Mouse (Mus musculus) liver (tissue): ENCODE data around the gene Sart1.
"Not testable (repeated sequence)": the region's sequence is repeated elsewhere in the genome, so short reads cannot be mapped to it uniquely, and the experiment has no call there.

Source experiments
- DNase-seq: peaks from one replicate; pipeline ENCODE4 v3.0.0-alpha.2; 2020; ENCODE audit warnings: mixed read lengths

The Sart1 gene

DNA sequence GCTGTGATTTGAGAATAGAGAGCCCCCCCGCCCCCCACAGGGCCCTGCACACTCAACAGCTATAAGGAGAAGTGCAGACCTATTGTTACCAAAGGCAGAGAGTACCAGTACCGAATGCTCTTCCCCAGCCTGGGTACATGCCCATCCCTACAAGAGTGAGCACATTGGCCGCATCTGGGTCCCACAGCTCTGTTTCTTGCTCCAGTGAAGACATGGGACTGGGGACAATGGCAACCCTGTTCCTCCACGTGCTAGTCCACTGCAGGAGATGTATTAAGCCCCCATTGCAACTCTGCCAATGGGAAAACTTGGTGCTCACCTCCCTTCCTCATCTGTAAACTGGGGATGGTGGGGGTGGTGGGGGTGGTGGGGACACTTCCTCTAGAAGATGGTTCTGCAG is 25.3 kb upstream of the Sart1 start:
- DNase-seq: no peak

DNA sequence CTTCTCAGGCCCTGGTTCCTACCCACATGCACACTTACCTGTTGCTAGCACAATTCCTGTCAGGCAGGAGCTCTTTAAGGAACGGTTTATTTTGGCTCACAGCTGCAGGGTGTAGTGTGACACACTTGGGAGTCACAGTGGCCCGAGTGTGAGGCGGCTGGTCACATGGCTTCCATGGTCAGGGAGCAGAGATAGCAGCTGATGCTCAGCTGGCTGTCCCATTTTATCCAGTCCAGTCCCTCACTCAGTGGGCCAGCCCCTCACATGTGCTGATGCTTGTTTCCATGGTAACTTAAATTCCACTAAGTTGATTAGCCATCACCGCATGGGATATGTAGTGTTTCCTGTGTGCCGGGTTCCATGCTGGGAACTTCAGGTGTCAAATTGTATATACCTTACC is 23.5 kb upstream of the Sart1 start:
- DNase-seq: no peak

DNA sequence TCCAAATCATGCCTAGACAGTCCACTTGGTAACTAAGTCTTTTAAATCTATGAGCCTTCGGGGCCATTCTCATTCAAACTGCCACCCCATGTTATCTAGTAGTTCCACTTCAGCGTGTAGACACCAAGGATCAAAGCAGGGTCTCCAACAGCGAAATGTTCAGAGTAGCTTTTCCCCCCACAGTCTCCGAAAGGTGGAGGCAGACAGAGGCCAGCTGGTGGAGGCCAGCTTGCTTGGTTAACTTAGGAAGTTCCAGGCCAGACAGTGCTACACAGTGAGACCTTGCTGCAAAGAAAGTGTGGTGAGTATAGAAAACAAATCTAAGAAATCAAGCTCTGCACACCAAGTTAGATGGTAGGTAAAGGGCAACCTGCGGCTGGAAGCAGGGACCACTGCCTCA is 22.1 kb upstream of the Sart1 start:
- DNase-seq: no peak

DNA sequence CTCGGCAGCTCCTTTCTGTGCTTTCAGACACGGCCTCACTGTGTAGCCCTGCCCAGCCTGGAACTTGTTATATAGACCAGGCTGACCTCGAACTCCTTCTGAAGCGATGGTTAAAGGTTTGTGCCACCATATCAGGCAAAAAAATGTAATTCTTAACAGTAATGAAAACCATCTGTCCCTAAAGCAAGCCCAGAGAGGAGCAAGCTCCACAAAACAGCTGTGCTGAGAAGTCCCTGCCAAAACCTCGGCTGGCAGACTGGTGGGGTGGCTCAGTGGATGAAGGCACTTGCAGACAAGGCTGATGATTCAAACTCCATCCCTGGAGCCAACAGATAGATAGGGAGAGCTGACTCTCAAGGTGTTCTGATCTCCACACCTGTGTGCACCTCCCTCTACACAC is 20.6 kb upstream of the Sart1 start:
- no peak for DNase-seq

DNA sequence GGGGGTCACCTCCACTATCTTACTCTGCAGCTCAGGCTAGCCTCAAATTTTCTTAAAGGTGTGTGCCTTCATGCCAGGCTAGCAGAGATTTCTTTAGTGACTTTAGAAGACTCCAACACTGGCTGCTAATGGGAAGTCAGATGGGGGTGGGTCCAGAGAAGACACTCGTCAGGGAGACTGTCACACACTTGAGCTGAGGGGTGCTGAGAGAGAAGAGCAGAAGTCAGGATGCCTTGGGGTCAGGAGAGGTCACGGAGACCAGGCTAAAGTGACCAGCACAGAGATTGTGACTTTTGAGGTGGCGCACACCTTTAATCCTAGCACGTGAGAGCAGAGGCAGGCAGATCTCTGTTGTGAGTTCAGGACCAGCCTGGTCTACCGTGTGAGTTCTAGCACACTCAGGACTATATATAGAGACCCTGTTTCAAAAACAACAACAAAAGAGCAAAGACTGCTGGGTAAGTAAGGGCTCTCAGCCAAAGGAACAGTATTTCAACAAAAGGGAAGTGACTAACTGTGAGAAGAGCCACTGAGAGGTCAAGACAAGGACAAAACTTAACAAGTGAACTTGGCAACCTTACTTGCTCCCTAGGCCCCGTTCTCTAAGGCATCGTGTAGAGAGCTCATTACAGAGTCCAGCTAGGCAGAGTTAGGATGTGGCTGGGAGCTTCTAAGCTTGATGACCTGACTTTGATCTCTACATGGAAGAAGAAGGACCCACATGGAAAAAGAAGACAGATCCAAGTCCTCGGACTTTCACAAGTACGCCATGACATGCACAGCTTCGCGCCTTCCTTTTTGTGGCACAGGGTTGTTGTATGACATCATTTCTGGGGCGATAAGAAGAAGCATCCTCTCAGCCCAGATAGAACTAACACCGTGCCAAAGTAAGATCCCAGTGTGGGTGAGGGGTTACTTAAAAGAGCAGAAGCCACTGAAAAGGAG is 19.8 kb upstream of the Sart1 start:
- no peak for DNase-seq

DNA sequence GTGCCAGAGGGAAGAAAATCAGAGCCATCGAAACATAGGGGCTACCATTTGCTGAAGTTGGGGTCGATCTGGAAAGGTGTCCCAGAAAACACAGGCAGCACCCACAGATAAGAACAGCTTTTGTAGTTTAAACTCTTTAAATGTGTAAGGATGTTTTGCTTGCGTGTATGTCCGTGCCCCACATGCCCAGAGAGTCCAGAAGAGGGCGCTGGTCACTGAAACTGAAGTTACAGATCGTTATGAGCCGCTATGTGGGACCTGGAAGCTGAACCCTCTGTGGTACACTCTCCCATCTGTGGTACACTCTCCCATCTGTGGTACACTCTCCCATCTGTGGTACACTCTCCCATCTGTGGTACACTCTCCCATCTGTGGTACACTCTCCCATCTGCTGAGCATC is 18.6 kb upstream of the Sart1 start:
- DNase-seq: peak; percentile 88

DNA sequence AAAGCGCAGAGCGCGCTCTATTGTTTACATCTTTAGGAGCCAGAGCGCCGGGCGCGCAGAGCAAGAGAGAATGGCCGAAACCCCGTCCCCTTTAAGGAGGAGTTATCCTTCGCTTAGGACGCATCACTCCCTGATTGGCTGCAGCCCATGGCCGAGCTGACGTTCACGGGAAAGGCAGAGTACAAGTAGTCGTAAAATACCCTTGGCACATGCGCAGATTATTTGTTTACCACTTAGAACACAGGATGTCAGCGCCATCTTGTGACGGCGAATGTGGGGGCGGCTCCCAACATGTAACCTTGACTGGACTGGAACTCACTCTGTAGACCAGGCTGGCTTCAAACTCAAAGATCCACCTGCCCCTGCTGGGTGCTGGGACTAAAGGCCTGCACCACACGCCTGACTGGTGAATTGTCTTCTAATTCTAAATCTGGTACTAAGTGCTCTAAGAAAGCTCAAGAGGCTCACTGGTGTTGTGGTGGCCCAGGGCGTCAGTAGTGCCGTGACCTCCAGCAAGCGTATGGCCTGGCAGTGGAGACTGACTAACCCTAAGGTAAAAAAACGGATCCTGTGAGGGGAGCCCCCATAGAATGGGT is 18.1 kb upstream of the Sart1 start:
- peak; percentile 66 for DNase-seq

DNA sequence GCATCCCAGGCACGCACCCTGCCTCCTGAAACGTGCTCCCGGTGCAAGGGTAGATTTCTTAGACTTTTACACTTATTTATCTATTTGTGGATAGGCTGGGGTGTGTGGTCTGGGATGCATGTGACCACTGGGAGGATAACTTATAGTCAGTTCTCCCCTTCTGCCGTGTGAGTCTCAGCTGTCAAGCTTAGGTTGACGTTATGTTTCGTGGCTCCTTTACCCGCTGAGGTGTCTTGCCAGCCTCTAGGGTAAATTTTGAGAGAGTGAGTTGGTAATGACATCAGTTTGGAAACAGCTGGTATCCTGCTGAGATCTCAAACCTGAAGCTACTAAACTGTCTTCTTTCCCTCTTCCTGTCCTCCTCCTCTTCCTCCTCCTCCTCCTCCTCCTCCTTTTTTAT is 17.4 kb upstream of the Sart1 start:
- DNase-seq: no peak

DNA sequence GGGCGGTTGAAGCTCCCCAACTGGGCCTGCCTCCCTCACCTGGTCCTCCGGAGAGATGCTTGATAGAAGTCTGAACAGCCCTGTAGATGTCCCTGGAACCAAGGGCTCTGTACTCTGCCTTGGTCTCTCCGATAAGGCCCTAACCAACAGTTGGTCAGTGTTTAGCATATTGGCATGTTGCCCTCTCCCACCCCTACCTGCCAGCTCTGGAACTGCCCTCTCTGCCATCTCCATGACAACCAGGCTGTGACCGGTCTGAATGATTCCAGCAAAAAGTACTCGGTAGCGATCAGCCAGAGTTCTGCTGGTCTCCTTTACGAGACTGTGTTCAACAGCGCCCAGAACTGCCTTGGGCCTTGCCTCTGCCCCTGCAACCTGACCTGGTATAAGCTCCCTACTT is 13.8 kb upstream of the Sart1 start, which contains the start of gene Tsga10ip:
TSS of gene Tsga10ip (minus strand) at position 234 of the 400 bp plus-strand sequence.
- DNase-seq: no peak

DNA sequence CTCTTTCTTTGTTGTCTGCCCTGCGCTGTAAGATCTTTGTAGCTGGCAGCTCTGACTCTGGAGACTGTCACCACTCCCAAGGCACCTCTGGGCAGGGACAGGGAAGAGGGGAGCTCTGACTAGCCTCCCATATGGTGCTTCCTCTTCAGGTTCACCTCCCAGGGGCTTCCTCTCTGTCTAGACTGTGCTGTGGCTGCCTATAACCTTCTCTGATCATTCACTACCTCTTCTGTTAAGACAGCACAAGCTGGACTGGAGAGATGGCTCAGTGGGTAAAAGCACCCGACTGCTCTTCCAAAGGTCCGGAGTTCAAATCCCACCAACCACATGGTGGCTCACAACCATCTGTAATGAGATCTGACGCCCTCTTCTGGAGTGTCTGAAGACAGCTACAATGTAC is 12.6 kb upstream of the Sart1 start:
- not testable (repeated sequence) for DNase-seq

DNA sequence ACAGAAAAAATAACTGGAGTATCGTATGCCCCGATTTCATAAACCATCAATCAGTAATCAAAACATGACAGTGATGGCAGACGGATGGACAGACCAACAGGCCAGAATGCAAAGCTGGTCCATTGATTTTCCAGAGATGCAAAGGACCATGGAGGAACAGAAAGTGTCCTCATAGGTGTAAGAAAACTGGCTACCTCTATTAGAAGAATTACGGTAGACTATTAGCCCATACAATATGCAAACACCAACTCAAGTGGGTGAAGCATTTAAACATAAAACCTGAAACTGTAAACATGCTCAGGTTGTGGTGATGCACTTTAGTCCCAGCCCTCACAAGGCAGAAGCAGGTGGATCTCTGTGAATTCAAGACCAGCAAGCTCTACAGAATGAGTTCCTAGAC is 6.9 kb upstream of the Sart1 start:
- DNase-seq: no peak

DNA sequence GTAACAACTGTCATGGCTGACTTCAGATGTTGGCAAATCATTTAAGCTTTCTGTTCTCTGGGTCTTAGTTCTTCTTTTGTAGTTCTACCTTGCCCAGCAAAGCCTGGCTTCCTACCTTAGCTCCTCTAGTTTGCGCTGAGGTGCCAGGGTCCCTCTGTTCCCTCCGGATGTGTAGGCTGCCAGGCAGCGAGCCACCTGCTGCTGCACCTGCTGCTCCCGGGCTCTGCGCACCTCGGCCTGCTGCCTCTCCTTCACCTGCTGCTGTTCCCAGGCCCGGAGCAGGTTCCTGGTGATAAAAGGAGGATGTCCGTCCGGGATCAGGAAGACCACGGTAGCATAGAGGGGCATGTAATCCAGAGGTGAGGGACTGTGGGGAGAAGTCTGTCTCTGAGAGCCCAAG is 5.7 kb upstream of the Sart1 start:
- DNase-seq: no peak

DNA sequence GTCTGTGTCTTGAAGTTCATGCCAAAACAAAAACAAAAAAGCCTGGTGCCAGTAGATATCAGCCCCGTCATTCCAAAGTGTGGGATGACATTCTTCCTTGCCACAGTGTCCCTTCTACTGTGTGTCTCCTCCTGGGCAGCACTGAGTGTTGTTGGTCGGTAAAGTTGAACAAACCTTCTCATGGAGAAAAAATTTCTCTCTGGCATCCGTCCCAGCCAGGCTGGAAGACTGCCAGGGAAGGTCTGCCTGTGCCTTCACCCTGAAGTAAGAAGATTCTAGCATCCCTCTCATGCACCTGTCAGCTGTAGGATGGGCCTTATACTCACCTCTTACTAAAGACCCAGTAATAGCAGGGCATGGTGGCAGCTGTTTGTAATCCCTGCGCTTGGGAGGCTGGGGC is 4.4 kb upstream of the Sart1 start:
- DNase-seq: no peak

DNA sequence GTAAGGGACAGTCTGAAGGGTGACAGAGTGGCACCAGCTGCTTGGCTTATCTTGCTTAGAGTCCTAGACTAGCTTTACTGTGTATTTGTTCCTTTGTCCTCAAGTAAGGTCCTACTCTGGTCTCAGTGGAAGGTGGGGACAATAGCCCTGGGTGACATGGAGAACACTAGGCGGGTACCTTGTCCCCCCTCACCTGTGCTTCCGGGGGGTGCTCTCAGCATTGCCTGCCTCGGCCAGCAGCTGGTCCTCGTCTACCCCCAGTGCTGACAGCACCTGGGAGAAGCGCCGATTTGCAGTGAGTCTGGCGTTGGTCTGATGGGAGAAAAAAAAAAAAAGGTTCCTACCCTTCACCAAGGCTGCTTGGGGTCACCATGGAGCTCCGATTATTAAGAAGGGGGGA is 1.9 kb upstream of the Sart1 start:
- no peak for DNase-seq

DNA sequence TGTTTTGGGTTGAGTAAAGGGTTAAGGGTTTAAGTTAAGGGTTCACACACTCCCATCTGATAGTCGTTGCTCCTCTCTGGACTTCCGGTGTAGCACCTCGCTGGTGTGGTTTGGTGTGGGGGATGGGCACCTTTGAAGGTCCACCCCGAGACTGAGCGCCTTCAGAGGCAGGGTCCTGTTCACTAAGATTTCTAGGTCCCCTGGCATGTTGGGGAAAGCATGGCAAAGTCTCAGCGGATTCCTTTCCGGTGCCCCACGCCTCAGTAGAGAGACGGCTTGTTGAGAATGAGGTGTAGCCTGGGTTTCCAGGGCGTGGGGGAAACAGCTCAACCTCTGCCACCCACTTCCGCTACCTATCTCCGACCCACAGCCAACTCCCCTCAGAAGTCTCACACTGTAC is 1.1 kb upstream of the Sart1 start:
- peak; percentile 74 for DNase-seq

DNA sequence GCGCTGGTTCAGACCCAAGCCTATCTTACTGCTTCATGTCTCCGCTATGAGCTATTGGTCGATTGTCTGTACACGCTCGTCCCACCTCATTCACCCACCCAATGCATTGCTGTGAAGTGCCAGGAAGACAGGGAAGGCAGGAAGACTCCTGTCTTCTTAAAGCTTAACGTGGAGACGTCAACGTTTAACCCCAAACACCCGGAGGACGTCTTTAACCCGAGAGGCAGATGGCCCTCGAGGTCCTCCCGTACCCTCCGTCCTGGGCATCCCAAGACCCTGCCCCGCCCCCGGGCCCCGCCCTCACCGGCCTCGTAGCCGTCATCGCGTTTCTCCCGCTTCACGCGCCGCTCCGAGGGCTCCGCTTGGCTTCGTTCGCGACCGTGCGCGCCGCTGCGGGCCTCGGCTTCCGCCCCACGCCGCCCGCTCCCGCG is 477 bp downstream of the Sart1 start:
- peak; percentile 66 for DNase-seq

DNA sequence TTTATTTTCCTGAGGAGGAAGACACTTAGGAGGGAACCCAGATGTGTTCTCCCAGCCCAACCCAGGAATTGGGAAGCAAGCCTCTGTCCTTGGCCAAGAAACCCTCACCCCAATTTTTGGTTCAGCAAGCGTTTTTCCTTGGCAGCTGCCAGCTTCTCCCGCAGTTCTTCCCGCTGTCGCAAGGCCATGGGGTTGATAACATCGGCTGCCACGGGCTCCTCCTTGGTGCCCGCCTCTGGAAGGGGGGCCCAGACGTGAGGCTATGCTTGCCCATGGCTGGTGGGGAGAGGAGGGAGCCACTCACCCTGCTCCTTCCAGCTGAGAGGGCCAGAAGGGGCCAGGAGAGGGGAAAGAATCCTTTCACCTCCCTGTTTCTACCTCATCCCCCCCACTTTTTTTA is 3.8 kb downstream of the Sart1 start:
- no peak for DNase-seq

DNA sequence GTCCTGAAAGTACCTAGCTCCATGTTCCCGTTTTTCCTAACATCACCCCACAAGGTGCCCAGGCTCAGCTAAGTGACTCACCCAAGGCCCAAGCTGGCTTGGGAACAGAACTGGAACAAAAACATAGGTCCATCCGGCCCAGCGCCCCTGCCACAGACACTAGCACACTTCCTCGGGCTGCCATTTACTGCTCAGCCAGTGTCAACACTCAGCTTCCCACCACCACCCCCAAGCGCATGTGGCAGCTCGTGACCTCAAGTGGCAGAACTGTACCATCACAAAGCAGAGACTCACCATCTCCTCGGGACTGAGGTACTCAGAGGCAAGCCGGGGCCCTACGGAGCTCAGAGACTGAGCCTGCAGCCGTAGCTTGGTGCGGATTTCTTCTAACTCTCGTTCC is 5.2 kb downstream of the Sart1 start:
- no peak for DNase-seq

DNA sequence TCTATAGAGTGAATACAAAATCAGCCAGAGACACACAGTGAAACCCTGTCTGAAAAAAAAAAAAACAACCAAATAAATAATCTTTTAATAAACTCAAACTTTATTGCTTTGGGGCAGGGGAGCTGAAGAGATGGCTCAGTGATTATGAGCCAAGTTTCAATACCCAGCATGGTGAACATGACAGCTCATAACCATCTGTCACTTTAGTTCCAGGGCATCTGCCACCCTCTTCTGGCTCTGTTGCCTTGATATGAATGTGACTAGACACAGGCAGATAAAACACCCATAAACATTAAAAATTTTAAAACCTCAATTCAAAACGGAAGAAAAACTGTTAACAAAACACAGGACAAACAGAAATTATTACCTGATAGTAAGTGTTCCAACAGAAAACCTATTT is 11.1 kb downstream of the Sart1 start:
- DNase-seq: no peak

DNA sequence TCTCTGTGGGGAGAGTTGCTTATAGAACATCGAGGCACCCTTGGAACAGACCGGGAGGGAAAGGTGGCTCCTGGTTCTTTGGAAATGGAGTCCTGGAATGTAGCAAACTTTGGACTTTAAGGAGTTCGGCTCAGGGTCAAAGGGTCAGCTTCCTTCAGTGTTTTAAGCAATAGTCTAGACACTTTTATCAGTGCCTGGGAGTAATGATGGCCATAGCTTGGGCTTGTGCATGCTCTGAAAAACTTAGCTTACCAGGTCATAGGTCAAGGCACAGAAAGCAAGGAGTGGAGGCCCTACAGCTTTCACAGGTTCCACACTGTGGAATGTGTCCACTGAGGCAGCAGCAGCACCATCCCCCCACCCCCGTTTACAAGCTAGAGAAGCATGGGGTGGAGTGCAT is 13.8 kb downstream of the Sart1 start:
- no peak for DNase-seq

DNA sequence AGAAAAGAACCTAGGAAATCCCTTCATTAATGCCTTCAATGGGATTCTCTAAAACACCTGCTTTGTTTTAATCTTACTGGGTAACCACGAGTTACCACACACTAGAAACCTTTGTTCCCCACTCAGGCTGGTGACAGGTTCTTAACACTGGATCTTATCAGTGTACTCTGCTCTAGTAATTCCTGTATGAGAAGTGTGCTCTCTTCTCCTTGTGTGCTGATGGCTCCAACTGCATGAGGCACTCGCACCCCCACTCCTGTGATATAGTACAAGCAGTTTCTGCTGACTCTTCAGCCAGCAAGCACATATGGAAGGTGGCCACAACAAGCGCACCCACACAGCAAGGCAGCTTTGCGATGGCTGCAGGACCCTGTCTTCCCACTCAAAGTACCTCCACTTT is 14.3 kb downstream of the Sart1 start:
- no peak for DNase-seq

DNA sequence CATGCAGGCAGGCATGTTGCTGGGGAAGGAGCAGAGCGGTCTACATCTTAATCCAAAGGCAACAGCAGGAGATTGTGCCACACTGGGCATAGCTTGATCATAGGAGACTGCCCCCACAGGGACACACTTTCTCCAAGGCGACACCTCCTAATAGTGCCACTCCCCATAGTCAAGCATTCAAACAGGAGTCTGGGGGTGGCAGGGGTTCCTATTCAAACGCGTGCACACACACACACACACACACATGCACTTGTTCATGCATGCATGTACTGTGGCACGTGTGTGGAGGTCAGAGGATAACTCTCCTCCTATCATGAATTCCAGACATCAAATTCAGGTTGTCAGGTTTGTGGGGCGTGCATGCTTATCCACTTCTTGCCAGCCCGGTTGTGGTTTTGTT is 15.8 kb downstream of the Sart1 start:
- no peak for DNase-seq

DNA sequence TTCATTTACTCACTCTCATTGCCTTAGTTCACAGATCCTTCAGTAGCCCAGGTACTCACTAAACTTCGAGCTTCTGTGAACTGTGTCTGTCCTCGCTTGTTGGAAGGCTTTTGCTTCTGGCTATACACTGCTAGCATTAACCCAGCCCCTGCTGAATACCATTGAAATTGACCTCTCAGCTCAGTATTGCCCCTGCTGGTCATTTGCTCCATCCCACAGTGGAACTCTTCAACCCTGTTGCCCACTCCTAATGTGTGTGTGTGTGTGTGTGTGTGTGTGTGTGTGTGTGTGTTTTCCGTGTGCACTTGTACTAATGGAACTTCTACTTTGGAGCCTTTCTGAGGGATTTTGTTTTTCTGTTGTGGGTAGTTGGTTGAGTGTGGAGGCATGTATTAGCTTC is 17.6 kb downstream of the Sart1 start:
- no peak for DNase-seq

DNA sequence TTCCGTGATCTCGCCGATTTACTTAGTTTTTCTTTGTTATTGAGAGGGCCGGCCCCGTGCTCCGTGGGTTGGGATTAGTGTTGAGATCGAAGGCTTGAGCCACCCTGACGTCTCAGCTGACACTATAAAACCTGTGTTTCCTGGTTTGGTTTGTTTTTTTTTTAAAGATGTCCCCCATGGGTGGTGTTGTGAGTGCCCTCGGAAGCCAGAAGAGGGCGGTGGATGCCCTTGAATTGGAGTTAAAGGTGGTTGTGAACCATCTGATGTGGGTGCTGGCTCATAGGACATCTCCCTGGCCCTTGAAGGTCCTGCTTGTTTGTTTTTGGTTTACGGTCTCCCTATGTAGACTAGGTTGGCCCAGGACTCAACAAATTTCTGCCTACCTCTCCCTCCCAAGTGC is 21.0 kb downstream of the Sart1 start:
- no peak for DNase-seq

DNA sequence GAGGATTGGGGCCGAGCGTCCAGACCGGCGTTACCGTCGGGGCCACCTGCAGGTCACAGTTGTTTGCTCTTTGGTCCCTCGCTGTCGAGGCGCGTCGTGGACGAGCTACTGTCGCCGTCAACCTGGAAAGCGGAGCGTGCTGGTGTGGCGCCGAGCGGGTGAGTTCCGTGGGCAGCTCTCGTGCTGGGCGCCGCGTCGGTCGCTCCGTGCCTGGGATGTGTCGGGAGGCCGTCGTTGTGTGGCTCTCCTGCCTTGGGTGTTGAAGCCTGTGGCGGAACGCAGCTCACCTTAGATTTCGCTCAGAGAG is 21.5 kb downstream of the Sart1 start, which contains the start of gene Banf1:
TSS of gene Banf1 (minus strand) at position 116 of the 307 bp plus-strand sequence.
- DNase-seq: no peak
